Mouse (Mus musculus): ENCODE results near the gene Psmb6.
"Not testable (repeated sequence)": the region's sequence is repeated elsewhere in the genome, so short reads cannot be mapped to it uniquely, and the experiment has no call there.

The Psmb6 gene

DNA sequence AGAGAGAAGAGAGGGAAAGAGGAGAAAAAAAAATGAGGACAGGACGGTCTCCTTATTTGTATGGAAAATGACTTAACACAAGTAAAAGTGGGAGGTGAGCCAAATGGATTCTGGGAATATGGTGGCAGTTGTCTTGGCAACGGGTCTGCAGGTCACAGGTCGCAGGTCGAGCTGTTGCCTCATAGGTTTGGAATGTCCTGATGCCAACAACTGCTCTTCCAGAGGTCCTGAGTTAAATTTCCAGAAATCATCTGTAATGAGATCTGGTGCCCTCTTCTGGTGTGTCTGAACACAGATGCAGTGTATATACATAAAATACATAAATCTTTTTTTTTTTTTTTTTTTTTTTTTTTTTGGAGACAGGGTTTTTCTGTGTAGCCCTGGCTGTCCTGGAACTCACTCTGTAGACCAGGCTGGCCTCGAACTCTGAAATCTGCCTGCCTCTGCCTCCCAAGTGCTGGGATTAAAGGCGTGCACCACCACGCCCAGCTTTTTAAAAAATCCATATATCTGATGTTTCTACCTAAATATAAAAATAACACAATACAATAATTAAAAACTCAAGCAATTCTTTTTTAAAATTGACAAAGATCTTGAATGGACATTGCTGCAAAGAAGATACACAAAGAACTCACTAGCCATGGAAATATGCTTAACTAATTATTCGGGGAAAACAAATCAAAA is 1.7 kb upstream of the Psmb6 start:
- not testable (repeated sequence) for DNase-seq

DNA sequence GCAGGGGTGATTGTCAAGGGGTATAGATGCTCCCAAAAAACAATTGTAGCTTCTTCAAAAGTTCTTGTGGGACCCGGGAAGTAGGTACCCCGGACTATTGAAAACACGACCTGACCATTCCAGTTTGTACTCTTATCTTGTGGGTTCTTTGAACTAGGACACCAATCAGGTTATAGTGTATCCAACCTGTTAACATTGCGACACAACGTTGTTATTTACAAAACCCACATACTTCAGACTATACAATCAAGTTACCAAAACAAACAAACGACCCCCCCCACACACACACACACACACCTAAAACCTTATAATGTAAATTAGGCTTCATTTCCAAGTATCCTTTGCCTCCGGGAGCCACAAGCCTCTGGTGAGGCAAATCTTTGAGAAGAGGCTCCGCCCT is 385 bp upstream of the Psmb6 start:
- DNase-seq: no peak

DNA sequence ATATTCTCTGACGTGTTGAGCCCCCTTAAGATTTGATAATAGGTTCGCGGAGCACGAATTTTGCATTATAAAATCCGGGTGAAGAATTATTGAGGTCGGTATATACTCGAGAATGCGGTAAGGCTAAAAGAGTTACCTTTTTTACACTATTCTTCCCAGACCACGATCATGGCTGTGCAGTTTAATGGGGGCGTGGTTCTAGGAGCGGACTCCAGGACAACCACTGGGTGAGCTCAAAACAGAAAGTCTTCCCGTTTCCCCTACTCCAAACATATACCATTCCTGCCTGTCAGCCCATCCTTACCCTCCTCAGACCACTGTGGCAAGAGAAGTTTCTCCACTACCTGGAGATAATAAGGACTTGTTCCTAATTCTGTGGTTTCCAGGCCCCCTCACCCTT is 559 bp downstream of the Psmb6 start:
- no peak for DNase-seq

DNA sequence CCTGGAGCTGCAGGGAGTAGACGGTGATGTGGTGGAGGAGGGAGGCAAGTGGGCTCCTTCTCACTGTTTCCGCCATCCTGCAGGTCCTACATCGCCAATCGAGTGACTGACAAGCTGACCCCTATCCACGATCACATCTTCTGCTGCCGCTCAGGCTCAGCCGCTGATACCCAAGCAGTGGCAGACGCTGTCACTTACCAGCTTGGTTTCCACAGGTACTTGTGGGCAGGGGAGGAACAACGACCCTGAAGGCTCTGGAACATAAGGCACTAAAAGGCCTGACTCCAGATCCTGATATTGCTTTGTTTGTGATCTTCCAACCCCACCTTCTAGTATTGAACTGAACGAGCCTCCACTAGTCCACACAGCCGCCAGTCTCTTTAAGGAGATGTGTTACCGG is 1.0 kb downstream of the Psmb6 start:
- DNase-seq: no peak

DNA sequence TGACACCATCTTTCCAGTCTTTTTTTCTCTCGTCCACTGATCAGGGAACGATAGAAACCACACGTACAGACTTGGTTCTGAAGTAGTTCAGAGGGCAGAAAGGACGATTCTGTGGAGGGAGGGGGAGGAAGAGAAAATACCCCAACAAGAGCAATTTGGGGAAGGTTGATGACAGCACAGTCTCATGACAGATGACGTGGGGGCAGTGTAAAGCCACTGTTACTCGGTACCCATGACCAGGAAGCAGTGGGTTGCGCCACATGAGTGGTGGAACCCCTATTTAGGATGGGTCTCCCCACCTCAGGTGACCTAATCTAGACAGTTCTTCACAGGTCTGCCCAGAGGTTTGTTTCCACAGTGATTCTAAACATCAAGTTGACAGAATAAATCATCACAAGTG is 3.4 kb downstream of the Psmb6 start:
- no peak for DNase-seq

DNA sequence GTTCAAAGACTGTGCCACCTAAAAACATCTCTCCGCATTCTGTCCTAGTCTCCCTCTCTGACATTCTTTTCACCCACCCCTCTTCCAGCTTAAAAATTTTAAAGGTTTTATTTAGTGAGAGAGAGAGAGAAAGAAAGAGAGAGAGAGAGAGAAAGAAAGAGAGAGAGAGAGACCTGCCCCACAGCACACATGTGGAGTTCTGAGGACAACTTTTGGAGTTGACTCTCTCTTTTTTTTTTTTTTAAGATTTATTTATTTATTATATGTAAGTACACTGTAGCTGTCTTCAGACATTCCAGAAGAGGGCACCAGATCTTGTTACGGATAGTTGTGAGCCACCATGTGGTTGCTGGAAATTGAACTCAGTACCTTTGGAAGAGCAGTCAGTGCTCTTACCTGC is 5.9 kb downstream of the Psmb6 start:
- DNase-seq: not testable (repeated sequence)

DNA sequence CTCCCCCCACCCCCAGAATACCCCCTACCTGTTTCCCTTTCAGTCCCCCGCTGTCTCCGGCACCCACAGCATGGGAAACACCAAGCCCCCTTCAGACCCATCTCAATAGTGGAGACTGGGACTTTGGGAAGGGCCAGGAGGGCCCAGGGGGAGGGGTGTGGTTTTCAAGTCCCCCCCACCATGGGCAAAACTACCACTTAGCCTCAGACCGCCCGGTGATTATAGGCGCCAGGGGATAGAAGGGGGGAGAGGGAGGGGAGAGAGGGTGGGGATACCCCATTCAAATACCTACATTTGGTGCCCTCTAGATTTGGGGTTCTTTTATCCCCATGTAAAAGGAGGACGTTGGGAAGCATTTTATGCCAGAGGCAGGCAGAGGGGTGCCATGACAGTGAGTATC is 7.7 kb downstream of the Psmb6 start, which contains the start of gene Gm40193:
Gm40193 (minus strand) TSS at position 101 of the 400 bp plus-strand sequence.
- DNase-seq: no peak

DNA sequence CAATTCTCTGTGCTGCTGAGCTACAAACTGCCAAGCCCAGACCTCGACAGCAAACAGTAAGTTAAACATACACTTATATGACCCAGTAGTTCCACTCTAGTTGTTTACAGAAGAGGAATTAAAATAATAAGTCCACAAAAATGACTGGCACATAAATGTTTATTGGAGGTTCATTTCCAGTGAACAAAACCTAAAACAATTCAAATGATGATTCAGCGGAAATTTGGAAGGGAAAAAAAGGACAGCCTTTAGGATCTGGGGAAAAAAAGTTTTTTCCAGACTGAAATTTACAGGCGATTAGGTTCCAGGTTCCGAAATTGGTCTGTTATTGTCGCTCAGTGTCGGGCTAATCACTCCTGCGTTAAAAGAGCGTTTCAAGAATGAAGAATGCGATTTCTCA is 14.3 kb downstream of the Psmb6 start:
- DNase-seq: no peak

DNA sequence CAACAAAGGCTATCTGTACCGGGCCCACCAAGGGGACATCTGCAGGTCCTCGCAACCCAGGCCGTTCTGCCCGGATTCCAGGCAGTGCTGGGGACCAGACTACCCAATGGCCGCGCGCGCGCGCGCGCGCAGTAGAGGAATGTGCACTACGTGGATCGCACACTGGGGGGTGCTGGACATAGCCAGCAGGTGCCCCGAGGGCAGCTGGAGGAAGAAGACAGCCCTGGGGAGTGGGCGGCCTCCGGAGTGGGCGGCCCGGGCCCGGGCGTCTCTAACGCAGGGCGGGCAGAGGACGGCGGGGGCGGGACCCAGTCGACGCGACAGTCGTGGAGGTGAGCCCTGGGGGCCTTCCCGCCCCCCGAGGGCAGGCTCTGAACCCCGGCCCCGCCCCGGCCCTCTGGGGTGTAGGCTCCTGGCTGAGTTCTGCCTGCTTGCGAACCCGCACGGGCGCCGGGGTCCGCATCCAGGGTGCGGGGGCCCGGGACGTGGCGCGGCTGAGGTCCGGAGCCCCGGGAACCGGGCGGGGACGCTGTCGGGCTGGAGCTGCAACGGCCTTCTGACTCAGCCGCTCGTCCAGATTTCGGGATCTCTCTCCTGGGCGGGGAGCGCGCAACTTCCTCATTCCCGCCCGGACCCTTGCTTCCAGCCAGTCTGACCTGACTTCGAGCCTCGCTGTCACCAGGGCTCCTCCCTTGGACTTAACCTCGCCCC is 14.9 kb downstream of the Psmb6 start, which contains the start of gene Pld2:
Pld2 (plus strand) TSS at position 188 of the 711 bp plus-strand sequence.
- peak; percentile 91 to 96 for DNase-seq

DNA sequence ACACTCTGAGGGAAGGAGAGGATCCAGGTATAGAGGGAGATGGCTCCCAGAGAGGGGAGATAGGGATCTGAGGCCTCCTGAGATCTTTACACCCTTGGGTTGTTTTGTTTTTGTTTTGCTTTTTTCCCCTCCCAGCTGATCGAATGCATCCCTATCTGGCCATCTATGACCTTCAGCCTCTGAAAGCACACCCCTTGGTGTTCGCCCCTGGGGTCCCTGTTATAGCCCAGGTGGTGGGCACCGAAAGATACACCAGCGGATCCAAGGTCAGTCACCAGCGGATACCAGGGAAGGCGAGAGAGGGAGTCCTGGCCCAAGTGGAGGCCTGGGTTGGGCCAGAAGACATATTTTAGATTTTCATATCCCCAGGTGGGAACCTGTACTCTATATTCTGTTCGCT is 15.8 kb downstream of the Psmb6 start:
- DNase-seq: no peak

DNA sequence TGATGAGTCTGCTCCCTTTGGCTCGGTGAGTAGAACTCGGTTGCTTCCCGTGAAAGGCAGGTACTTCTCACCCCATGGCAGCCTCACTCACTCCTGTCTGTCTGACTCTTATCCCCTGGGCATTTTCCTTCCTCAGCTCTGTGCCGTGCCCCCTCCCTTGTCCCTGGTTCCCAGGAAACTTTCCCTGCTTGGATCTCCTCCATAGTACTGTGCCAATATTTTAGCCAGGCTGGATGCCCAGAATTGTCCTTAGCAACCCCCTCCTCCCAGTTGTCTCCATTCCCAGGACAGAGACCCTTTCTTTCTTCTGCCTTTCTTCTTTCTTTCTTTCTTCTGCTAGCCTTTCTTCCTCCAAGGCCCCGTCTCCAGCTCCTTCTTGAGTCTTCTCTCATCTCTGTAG is 16.2 kb downstream of the Psmb6 start:
- DNase-seq: no peak

DNA sequence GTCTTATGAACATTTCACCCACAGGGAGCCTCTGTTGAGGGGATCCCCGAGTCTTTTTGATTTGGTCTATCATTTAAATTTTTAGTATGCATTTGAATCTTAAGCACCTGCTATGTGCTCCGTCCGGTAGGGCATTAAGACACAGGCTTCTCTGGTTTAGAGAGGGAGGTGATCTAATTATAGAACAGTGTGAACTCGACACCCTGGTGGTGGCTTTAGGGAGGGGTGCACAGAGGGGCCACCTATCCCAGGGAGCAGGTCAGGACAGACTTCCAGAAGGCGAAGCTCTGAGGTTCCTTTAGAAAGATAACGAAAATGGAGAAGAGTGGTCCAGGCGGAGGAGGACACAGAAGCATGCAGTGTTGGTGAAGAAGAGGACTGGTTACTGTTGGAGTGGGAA is 19.3 kb downstream of the Psmb6 start:
- no peak for DNase-seq

DNA sequence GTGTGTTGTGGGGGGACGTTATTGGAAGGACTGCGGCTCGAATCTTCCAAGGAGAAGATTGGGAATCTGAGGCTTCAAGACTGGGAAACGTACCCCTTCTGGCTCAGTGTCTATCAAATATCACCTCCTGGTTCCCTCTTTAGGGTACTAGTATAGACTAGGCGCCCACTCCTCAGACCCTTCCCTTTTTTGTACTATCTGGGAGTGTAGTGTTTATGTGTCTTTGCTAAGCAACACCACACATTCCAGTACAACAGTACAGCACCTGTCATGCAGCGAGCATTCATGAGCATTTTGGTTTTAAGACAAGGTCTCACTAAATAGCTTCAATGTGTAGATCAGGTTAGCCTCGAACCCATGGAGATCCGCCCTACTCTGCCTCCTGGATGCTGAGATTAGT is 26.4 kb downstream of the Psmb6 start:
- no peak for DNase-seq

DNA sequence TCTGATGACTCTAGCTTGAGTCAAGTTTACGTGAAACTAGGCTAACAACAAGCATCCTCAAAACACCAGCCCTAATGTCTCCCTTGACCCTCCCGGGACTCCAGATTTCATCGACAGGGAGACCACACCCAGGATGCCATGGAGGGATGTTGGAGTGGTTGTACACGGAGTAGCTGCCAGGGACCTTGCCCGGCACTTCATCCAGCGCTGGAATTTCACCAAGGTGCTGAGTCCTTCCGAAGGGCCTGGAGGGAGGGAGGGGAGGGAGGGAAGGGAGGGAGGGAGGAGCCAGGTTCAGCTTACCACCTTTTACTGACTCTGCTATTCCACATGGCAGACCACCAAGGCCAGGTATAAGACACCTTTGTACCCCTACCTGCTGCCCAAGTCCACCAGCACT is 28.8 kb downstream of the Psmb6 start:
- DNase-seq: no peak

DNA sequence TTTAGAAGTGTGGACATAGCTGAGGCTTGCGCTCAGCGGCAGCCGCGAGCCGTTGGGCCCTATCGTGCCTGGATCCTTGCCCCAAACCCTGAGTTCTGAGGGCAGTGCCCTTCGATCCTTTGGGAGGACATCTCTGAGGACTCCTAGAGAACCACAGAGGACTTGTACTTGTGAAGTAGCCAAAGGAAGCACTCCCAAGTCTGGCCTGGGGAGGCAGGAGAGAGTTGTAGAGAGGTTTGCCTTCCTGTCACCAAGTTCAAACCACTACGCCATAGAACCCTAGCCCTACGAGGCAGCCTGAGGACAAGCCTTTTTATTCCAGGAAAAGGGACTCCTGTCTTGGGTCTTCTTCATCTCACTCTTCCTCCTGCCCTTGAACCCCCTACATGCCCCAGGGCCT is 32.4 kb downstream of the Psmb6 start:
- DNase-seq: no peak

DNA sequence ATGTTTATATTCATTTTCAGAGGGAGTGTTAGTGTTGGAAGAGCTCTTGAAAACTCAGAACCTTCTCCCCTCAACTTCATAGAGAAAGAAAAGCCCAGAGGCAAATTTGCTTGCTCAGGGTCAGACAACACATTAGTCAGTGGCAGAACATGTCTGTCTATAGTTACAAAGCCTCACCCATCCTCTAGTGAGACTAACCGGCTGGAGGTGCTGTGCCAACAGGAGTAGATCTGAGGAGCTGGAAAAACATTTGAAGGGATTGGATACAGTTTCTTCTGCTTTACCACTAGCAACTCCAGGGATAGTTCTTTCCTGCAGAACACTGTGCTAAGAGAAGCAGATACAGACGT is 36.7 kb downstream of the Psmb6 start:
- DNase-seq: no peak

DNA sequence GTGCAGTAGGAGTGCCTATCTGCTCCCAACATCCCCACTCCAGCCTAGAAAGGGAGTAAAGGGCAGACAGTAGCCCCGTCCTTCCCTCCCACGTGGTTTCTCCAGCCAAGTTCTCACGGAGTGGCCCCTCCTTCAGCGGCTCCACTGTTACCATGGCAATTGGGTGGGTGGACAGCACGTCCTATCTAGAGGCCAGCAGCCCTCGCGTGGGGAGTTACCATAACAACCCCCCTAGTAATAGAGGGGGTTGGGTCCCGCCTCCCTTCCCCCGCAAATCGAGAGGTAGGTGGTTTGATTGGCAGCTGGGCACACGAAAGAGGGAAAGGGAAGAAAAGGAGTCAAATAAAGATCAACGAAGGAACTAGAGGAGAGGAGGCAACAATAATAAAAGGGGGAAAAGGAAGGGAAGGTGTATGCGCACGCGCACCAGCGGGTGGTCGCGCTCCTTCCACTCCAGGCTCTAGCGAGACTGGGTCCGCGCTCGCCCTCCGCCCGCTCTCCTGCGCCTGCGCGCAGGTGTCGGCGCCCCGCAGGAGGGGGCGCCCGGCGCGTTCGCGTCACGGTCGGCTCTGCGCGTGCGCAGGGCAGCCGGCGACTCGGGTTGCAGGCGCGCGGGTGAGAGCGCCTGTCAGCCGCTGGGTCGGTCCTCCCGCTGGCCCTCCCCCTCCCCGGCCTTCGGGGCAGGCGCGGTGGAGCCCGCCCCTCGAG is 37.3 kb downstream of the Psmb6 start, which contains the start of gene Mink1:
Mink1 (plus strand) TSS at position 595 of the 708 bp plus-strand sequence.
- DNase-seq: peak; percentile 89 to 97

DNA sequence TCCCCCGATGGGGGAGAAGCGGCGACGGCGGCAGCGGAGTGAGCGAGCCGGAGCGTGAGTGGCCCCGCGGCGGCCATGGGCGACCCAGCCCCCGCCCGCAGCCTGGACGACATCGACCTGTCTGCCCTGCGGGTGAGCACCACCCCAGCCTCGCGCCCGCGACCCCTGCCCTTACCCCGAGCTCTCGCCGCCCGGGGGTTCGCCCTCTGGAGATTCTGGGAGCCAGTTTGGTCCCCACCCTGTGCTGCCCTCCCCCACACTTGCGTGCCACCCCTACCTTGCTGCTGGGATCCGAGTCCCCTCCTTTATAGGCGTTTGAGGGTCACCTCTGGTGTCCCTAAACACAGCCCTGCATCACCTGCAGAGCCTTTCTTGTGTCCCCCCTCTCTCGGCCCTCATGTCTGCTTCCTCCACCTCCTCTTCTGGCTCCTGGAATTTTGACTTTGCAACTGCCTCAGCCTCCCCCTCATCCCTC is 37.9 kb downstream of the Psmb6 start:
- no peak for DNase-seq

DNA sequence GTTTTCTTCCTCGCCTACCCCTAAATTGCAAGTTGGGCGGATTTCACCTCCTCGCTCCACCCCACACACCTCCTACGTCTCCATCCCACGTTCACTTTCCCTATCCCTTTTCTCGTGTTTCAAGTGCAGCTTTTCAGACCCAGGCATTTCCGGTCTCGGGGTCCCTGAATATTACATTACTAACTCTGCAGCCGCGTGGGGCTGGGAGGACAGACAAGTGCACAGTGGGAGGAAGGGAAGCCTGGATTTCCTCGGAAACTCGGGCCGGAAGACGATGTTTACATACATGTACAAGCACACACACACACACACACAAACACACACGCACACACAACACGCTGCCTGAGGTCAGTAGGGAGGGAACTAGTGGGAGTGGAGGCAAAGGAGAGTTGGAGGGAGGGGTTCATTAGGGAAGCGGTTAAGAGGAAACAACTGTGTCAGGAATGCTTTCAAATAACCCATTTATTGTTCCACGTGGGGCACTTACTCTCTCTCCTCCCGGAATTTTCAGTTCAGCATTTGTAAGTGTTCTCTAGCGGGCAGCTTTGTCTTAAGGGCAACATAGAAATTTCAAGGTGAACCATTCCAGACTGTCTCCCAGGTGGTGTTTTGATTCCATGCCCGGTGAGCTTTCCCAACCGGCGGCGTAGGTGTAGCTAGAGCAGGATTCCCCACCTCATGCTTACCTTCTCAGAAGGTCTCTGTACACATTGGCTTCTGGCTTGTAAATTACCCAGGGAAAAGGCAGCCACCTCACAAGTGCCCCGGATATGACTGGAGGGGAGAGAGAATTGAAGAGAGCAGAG is 38.5 kb downstream of the Psmb6 start:
- DNase-seq: peak; percentile 54 to 70

DNA sequence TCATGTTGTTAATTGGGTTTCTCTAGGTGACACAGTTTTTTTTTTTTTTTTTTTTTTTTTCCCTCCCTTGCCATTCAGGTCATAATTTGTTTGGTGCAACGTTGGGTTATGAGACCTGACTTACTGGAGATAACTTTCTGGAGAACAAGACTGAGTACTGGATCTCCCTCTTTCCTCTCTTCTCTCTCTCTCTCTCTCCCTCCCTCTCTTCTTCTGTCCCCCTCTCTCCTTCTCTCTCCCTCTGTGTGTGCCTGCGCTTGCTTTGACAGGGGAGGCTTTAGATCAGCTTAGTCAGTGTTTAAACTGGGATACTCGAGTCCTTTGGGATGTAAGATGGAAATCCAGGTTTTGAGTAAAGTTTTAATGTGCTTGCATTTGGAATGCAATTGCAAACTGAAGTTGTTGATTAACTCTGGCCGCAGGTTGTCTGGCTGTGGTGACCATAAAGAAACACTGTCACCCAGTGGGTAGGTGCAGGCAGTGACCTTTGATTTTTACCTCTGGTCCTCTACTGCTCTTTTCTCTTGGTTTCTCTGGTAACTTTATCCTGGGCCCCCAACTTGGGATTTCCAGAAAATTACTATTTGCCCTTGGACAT is 39.2 kb downstream of the Psmb6 start:
- DNase-seq: peak; percentile 60 to 73

DNA sequence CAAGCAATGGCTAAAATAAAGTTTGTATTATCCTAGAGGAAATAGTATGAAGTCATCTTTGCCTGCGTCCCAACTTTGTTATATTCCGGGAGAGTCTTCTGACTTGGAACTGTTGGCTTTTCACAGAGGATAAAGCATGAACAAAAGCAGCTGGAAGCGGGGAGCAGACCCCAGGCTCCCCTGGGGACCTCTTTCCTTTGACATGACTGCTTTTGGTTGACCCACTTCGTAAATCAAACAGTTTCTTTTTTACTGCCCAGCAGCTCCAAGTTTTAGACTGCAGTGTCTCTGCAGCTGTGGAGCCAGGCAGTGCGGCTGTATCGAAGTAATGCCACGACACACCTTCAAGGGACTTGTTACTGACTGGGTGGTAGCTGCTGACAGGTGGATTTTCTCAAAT is 41.4 kb downstream of the Psmb6 start:
- DNase-seq: no peak

DNA sequence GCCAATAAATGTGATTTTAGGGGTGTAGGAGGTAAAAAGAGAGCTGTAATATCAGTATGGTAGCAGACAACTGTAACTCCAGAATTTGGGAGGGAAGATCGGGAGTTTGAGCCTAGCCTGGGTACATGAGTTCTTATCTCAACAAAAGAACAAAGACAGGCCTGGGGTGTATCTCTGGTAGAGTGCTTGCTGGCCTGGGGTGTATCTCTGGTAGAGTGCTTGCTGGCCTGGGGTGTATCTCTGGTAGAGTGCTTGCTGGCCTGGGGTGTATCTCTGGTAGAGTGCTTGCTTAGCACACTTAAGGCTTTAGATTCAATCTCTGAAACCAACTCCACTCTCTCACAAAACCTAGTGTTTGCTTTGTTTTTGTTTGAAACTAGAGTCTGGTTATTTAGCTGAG is 45.4 kb downstream of the Psmb6 start:
- DNase-seq: not testable (repeated sequence)

Measured in kidney, postnatal 25 days (tissue).